Mouse (Mus musculus): Measurements from ENCODE around the gene Phldb3.
A peak's percentile ranks its signal among the peaks of the same experiment; 100 is the strongest.
"Not testable (repeated sequence)": the region's sequence is repeated elsewhere in the genome, so short reads cannot be mapped to it uniquely, and the experiment has no call there.

The Phldb3 gene

DNA sequence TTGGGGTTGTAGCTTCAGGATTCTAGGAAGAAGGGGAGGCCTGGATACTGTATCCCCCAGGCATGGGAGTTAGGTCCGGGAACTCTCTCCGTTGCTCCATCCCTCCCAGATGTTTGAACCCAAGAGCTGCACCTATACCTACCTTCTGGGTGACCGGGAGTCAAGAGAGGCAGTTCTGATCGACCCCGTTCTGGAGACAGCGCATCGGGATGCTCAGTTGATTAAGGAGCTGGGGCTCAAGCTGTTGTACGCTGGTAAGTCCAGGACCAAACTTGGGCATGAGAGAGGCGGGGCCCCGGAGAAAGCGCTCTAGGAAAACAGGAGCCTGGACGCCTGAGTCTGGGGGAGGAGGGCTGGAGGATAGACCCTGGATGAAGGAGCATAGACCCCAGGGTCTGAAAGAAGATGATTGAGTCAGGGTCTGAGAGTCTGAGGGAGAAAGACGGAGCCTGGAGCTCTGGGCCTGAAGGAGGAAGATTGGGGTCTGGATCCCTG lies 16.2 kb upstream of the Phldb3 start:
- DNase-seq (ENCODE audit: low spot score): no peak

DNA sequence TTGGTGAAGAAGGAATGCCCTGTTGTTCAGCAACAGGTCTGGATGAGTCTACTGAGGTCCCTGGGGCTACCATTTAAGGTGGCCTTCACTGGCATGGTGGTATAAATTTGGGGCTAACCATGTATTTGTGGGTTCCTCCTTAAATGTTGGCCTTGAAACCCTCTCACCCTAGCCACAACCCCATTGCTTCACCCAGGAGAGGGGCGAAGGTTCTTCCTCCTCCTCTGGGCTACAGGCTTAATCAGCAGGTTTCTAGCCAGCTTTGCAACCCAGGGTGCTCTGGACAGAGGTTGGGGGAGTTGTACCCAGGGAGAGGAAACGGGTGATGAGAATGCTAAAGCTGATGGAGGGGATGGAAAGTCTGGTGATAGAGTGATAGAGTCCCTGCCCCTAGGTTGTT lies 15.1 kb upstream of the Phldb3 start:
- DNase-seq (ENCODE audit: low spot score): no peak

DNA sequence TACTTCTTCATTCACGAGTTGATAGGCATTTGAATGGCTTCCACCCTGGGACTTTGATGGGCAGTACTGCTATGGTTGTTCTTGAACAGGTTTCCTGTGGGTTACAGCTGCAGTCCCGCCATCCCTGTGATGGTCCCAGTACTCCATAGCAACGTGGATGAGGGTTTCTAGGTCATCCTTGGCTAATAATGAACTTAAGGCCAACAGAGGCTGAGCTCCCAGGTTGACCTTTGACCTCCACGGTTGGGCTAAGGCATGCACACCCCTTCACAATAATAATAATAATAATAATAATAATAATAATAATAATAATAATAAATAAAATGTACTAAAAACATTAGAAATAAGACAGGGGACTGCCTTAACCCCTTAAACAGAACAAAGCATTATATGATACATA lies 12.4 kb upstream of the Phldb3 start:
- DNase-seq (ENCODE audit: low spot score): no peak

DNA sequence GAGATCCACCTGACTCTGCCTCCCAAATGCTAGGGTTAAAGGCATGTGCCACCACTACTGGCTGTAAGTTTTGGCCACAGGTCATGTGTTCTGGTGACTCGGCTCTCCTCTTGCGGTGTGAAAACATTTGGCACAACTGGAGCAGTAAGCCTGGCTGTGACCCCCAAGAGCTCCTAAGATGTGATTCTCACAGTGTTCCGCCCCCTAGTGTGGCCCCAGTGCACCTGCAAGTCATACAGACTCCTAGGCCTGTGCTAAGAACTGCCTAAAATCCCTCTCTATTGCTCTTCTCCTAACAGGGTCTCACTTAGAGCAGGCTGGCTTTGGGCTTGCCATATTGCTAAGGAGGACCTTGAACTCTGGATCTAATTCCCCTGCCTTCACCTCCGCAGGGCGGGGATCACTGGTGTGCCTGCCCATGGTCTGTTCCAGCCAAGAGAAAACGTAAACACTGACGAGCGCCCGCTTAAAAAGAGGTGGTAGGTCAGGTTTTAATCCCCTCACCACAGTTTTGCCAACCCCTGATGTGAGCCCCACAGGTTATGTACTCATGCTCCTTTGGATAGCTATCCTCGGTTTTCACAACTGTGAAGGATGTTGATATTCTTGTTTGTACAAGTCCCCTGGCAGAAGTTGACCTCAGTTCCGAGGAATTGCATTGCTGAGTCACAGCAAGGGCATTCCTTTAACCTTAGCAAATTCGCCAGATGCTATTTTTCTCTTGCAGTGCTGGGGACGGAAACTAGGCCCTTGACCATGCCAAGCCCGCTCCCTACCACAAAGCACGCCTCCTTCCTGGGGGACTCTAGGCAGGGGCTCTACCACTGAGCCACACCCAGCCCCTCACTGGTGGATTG lies 11.1 kb upstream of the Phldb3 start:
- DNase-seq (ENCODE audit: low spot score): no peak

DNA sequence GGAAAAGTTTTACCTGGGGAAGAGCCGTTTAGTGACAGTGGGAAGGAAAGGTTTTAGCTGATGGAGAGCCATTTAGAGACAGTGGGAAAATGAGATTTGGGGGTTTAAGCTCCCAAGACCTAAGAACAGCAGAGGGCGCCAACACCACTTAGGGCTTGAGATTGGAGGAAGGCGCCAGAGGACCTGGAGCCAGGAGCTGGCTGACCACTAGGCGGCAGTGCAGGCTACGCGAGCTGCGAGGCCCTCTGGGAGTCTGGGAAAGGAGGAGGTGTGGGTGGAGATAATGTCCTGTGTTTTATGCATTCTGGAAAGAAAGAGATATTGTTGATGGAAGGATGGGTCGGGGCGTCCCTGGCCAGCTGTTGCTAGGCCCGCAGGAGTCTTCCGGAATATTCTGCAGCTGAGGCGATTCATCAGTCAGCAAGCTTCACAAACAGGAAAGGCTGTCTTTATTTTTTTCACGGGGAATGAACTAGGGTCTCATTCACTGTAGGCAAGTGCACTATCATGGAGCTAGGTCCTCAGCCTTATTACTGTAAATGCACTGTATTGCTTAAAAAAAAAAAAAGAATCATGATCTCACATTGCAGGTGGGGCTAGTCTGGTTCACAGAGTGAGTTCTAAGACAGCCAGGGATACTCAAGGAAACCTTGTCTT lies 9.5 kb upstream of the Phldb3 start:
- DNase-seq (ENCODE audit: low spot score): peak; percentile 99

DNA sequence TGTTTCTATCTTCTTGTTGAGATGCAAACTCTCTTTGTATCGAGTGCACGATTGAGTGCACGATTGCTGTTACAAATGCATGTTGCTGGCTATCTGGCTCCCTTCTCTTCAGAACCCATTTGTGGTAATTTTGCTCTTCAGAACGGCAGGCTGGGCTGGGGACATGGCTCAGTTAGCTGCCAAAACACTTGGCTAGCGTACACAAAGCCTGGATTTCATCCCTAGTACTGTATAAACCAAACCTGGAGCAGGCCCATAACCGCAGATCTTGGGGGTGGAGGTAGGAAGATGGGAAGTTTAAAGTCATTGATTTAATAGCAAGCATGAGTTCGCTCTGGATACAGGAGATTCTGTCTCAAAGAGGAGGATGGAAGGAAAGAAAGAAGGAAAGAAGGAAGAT lies 5.0 kb upstream of the Phldb3 start:
- no peak for DNase-seq (ENCODE audit: low spot score)

DNA sequence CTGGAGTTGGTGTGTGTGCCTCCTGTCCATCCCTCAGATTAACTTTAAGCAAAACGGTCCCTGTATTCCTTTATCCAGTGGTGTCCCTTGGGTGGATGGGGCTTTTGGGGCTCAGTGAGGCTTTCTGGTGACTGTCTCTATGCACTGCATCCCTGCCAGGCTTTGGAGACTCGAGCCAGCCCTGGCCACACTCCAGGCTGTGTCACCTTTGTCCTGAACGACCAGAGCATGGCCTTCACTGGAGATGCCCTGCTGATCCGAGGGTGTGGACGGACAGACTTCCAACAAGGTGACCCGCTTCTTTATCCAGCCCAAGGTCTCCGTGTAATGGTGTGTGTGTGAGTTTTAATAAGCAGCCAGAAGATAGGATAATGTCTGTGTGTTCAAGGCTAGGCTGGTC lies 4.5 kb upstream of the Phldb3 start:
- no peak for DNase-seq (ENCODE audit: low spot score)

DNA sequence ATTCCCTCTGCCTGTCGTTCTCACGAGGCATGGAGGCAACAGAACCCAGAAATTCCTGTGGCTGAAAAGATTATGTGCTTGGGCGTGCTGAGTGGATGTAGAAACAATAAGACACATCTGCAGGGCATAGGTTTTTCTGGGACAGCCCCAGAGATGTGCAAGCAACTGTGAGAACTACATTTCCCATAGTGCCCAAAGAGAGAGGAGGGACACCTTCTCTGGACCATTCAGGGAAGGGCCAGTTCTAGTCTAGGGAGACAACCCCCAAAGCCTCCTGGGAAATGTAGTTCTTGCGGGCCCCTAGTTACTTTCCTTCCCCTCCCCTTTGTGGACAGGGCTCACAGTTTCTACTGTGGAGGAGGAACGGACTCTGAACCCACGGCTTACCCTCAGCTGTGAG lies 2.5 kb upstream of the Phldb3 start:
- DNase-seq (ENCODE audit: low spot score): no peak

DNA sequence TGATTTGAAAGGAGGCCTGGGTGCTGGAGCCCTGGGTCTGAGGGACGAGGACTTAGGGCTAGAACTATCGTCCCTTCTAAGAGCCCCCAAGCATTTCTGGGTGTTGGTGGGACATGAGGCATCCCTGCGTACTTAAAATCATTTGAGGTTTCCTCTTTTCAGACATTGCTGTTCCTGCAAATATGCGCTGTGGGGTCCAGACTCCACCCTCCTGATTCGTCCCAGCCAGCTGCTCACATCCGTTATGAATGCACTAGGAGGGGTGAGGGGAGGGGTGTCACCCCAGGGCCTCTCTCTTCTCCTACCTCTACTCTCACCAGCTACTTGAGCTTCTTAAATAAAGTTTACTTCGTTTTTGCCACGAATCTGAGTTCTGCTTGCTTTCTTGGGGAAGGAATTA lies 2.0 kb upstream of the Phldb3 start:
- DNase-seq (ENCODE audit: low spot score): no peak

DNA sequence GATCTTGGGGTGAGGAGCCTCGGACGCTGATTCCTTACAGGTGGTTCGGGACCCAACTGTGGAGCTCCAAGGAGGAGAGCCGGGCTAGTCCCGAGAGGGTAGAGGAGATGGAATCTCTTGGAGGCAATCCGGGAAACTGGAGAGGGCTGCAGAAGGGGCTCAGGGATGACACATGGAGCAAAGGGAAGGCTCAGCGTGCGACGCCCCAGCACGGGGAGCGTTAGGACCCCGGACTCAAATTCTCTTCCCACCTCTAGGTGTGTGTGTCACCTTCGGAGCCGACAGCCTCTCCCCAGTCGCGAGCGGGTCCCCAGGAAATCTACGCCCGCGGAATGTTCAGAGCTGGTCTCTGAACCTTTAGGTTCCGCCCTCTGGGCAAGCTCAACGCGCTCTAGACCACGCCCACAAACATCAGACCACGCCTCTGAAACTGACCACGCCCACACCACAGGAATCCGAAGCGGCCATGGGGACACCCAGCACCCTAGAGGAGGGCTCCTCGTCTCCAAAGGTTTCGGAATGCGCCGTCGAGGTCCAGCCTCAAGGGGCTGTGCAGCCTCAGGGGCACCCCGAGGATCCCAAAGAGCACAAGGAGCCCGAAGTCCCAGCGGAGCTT lies 424 bp downstream of the Phldb3 start:
- DNase-seq (ENCODE audit: low spot score): peak; percentile 95

DNA sequence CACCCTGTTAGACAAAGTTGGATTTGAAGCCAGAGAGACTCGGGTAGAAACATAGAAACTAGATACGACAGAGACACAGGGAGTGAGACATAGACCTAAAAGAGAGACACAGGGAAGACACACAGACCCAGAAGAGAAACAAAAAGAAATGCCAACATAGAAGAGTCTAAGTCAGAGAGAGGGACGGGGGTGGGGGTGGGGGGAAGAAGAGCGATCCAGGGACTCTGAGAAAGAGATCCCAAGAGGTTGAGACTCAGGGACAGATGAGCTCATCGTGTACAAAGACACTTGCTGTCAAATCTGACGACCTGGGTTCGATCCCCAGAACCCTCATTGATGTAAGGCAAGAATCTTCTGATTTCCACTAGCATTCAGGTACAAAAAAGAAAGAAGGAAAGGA lies 1.1 kb downstream of the Phldb3 start:
- no peak for DNase-seq (ENCODE audit: low spot score)

DNA sequence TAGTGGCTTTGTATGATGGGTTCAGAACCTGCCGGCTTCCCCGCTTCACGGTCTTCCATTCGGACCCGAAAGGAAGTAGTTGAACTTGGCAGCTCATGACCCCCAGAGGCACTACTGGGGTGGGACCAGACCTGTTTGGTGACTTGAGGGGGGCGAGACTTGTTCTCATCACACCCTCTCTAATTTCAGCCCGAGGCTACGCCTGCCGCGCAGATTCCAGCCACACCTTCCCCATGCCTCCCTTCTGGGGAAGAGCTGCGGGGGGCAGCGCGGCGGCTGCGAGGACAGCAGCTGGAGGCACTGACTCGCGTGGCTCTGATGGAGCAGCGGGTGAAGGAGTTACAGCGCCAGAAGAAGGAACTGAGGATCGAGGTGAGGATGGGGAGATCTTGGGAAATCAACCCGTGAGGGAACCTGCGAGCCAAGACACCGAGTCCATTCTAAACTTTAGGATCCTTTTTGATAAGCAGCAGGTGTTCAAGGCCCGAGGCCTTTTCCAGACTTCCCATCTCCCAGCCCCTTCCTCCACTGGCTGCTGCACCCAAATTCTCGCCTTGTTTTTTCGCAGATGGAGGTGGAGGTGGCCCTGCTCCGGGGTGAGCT lies 1.8 kb downstream of the Phldb3 start:
- no peak for DNase-seq (ENCODE audit: low spot score)

DNA sequence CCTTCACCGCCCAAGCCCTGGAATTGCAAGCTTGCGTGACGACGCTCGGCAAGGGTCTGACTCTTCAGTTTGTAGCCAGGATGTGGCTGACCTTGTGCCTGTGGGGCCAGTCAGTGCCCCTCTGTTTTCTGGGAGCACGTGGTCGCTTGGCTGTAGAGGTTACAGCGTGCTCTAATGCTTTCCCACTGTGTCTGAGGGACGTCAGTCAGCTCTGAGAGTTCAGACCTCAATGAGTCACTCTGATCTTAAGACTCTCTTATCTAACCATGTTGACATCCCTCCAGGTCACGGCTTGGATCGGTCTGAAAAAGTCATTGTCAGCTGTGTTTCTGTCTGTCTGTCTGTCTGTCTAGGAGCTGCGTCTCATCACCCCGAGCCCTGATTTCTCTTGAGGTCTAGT lies 4.3 kb downstream of the Phldb3 start:
- no peak for DNase-seq (ENCODE audit: low spot score)

DNA sequence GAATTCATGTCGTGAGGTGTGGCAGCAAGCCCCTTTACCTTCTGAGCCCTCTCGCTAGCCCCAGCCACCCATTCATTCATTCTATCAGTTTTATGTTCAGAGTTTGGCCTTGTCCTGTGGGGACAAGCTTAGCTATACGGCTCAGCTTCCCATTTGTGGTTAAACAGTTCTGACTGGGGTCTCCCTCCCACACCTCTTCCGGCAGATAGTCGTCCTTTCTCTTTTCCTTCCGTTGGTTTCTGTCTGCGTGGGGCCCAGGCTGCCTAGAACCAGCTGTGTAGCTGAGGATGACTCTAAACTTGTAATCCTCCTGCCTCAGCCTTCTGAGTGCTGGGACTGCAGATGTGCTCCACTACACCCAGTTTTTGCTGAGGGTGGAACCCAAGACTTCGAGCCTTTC lies 7.2 kb downstream of the Phldb3 start:
- no peak for DNase-seq (ENCODE audit: low spot score)

DNA sequence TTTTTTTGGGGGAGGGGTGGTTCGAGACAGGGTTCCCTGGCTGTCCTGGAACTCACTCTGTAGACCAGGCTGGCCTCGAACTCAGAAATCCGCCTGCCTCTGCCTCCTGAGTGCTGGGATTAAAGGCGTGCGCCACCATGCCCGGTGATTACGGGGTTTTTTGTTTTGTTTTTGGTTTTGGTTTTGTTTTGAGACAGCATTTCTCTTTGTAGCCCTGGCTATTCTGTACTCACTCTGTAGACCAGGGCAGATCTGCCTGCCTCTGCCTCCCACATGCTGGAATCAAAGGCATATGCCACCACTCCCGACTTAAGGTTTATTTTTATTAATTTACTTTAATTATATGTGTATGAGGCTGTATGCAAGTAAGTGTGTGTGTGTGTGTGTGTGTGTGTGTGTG lies 7.8 kb downstream of the Phldb3 start:
- not testable (repeated sequence) for DNase-seq (ENCODE audit: low spot score)

DNA sequence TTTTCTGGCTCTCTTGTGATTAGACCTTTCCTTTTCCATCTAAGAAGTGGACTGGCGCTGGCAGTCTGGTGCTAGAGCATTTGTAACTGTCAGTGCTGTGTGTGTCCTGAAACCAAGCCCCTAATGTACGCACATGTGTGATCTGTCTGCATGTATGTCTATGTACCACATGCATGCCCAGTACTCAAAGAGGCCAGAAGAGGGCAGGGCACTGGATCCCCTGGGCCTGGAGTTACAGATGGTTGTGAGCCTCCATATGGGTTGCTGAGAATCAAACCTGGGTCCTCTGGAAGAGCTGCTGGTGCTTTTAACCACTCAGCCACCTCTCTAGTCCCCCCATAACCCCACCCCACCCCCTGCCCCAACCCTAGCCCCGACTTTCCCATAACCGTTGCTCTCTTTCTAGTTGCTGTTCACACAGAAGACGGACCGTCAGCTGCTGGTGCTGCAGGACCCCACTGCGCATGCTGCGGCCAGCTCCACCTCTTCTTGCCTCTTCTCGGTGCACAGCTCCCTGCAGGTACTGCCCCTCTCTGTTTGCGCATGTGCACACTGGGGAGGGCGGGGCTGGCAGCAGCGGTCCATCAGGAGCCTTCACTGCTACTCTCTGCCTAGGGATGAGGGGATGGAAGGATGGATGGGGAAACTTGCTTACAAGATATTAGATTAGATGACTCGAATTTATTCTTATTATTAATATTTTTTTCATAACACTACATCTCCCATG lies 9.3 kb downstream of the Phldb3 start:
- DNase-seq (ENCODE audit: low spot score): no peak

DNA sequence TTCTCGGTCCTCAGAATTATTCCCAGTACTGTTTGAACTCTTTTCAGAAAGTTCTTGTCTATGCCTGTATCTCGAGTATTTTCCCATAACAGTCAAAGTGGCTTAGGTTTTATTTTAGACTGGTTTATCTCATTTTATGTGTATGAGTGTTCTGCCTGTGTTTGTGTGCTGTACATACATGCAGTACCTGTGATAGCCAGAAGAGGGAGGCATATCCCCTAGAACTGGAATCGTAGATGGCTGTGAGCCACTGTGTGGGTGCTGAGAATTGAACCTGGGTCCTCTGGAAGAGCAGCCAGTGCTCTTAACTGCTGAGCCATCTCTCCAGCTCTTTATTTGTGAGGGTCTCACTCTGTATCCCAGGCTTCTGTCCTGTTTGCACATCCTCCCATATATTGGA lies 10.6 kb downstream of the Phldb3 start:
- DNase-seq (ENCODE audit: low spot score): no peak

DNA sequence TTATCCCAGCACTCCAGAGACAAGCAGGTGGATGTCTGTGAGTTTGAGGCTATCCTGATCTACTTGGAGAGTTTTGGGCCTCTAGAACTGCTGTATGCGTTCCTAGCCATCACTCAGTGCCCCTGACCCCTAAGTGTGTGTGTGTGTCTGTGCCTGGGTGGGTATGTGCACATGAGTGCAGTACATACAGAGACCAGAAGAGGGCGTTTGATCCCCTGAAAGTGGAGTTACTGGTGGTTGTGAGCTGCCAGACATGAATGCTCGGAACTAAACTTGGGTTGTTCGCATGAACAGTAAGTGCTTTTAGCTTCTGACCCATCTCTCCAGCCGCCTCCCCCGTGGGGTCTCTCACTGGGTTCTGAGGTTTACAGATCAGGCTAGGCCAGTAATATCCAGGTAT lies 12.4 kb downstream of the Phldb3 start:
- DNase-seq (ENCODE audit: low spot score): no peak

DNA sequence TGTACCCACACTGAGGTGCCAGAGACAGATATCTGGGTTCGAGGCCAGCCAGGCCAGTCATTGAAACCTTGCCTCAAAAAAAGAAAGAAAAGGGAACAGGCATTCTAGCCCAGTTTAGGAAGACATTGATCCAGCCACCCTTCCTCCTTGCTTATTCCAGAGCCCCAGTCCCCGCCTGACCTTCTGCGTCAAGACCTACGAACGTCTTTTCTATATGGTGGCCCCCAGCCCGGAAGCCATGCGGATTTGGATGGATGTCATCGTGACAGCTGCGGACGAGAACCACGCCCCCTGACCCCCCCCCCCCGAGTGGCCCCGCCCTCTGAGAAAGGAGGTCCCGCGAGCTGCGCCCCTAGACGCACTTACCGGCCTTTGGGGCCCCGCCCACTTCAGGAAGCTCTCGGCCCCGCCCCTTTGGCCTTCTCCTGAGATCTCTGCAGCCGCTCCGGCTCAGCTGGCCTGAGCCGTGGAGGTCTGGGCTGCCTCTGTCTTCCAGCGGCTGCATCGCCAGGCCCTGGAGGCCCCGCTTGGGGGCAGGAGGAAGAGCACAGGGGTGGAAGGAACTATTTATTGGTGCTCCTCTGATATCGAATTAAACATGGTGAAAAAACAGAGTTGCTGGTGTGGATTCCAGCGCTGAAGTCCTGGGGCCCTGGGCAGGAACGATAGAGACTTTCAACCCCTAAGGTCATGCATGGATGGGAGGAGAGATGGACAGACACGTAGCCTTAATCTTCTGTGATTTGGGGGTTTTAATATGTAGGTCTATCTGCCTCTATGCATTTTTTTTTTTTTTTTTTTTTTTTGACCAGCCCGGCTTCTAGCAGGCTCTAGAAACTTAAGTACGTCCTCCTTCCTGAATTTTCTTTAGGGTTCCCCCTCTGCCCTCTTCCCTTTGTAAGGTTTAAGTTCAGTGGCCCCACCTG lies 18.4 kb downstream of the Phldb3 start:
- DNase-seq (ENCODE audit: low spot score): peak; percentile 84

DNA sequence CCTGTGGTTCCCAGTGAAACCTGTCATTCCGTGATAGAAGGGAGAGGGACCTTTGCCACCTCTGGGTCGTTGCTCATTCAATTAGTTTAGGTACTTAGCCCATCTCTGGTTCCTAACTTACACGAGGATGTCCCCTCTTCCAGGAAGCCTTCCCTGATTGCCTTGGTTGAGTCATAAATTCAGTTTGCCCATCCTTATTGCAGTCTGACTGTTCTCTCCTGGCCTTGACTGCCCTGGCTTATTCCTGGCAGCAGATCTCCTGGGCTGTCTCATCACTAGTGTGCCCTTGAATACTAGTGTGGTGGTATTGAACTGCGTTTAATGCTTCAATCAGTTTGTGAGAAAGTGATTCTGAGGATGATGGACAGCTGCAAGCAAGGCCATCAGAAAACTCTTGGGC lies 19.1 kb downstream of the Phldb3 start:
- no peak for DNase-seq (ENCODE audit: low spot score)

Measured in urinary bladder, postnatal 25 days (tissue).